Mouse (Mus musculus) Patski (cell line): ENCODE measurements around the gene Cdh23. TPM values are rescaled to one million over a fixed set of nuclear protein-coding genes. Genes with fewer than 3 reads are reported as not detected.

Experiments used
- ATAC-seq: fragments of 100-300 bp; one replicate; pipeline ENCODE4 v1.8.0; 2021
- CTCF ChIA-PET: fragments of 350-600 bp; sonication (Branson Sonifier 250); formaldehyde crosslinking; loops from one replicate; lab custom pipeline; 2022; ENCODE audit warnings: inconsistent platforms; lab: Charles Lee
- POLR2A ChIA-PET: fragments of 350-600 bp; sonication (Branson Sonifier 250); formaldehyde crosslinking; loops from one replicate; lab custom pipeline; 2022; ENCODE audit warnings: antibody characterized with exemption, inconsistent platforms; lab: Charles Lee
- DNase-seq: peaks from one replicate; pipeline ENCODE4 v3.0.0-alpha.2; 2011; ENCODE audit warnings: low read depth, low spot score
- H3K27me3 ChIP-seq: fragments of 371-371 bp; one replicate; pipeline ENCODE4 v1.5.1; 2021
- CTCF ChIP-seq: fragments of 100-300 bp; IDR thresholded peaks from one replicate; pipeline ENCODE4 v1.5.1; 2021
- in situ Hi-C: fragments of 300-500 bp; cut with MboI; formaldehyde crosslinking; loops from 3 replicates; pipeline ENCODE4 v1.11.1; 2018; ENCODE audit warnings: low pct_unique_long_range_greater_than_20kb, mixed read lengths
- polyA plus RNA-seq: library from polyadenylated mRNA; unstranded; gene quantifications from one replicate; pipeline ENCODE4 v1.2.3, GENCODE M21; 2021

The Cdh23 gene
- polyA plus RNA-seq, 1 experiment from 2014 or later, result 0.19 TPM

GRCm38 (mm10) chr10:60310629-60311028, 385.7 kb downstream of the Cdh23 start:
- H3K27me3 ChIP-seq, result no peaks in the 10 kb centered on the region
- in situ Hi-C loops, result loop anchor here (5.0 kb wide), 1 partner anchor 387 kb away; the partner anchor contains the start of gene Cdh23
- ChIA-PET CTCF (no interaction called here), POLR2A (no interaction called here)
- DNase-seq (no peak), ATAC-seq (no peak)
- no peak for TF ChIP-seq CTCF

- ChIA-PET POLR2A (interaction anchor here (0.6 kb wide), 2 partner anchors 455 to 1459 kb away, joined by 3 read pairs; no protein-coding TSS in a partner anchor), CTCF (interaction anchor here (0.6 to 1.6 kb wide), 17 partner anchors 9 to 456 kb away, joined by 3 to 8 read pairs (median 4); partner anchors contain the start of gene Slc29a3)
- in situ Hi-C loops, result loop anchor here (5.0 kb wide), 3 partner anchors 58 to 447 kb away; partner anchors contain the start of gene Slc29a3
- DNase-seq (peak; percentile 31), ATAC-seq (peak; percentile 61)
- no peaks in the 10 kb centered on the region for H3K27me3 ChIP-seq
- no peak for TF ChIP-seq CTCF
These were observed 391.2 kb downstream of the Cdh23 start for GRCm38 (mm10) chr10:60304854-60305628.

- no peak for TF ChIP-seq CTCF
- H3K27me3 ChIP-seq, result no peaks in the 10 kb centered on the region
- ChIA-PET CTCF (no interaction called here), POLR2A (no interaction called here)
- in situ Hi-C loops, result loop anchor here (5.0 kb wide), 1 partner anchor 56 kb away; no protein-coding TSS in a partner anchor
- no peak for DNase-seq
- ATAC-seq, result no peak
These were observed 392.9 kb downstream of the Cdh23 start for GRCm38 (mm10) chr10:60303419-60303818.

- CTCF ChIA-PET, result interaction anchor here (1.2 to 1.9 kb wide), 2 partner anchors 10 to 54 kb away, joined by 3 to 8 read pairs; no protein-coding TSS in a partner anchor
- DNase-seq (no peak), ATAC-seq (no peak)
- in situ Hi-C loops, result loop anchor here (5.0 kb wide), 1 partner anchor 52 kb away; no protein-coding TSS in a partner anchor
- POLR2A ChIA-PET, result no interaction called here
- H3K27me3 ChIP-seq, result no peaks in the 10 kb centered on the region
- TF ChIP-seq CTCF, result no peak
These were observed 396.7 kb downstream of the Cdh23 start for GRCm38 (mm10) chr10:60299636-60300035.

- CTCF ChIA-PET, result interaction anchor here (0.8 to 1.6 kb wide), 3 partner anchors 9 to 112 kb away, joined by 3 to 6 read pairs (median 3); no protein-coding TSS in a partner anchor
- POLR2A ChIA-PET, result interaction anchor here (0.7 kb wide), 1 partner anchor 1310 kb away, joined by 5 read pairs; no protein-coding TSS in a partner anchor
- DNase-seq, result no peak
- no peaks in the 10 kb centered on the region for H3K27me3 ChIP-seq
- no peak for ATAC-seq
- TF ChIP-seq CTCF, result no peak
- in situ Hi-C loops, result no loop called here
These were observed 400.3 kb downstream of the Cdh23 start for GRCm38 (mm10) chr10:60296027-60296426.

GRCm38 (mm10) chr10:60295356-60295755, 400.9 kb downstream of the Cdh23 start:
- ATAC-seq (no peak), DNase-seq (no peak)
- TF ChIP-seq CTCF, result no peak
- ChIA-PET POLR2A (interaction anchor here (0.5 to 1.8 kb wide), 2 partner anchors 11 to 77 kb away, joined by 3 to 4 read pairs; no protein-coding TSS in a partner anchor), CTCF (no interaction called here)
- in situ Hi-C loops, result no loop called here
- H3K27me3 ChIP-seq, result no peaks in the 10 kb centered on the region

GRCm38 (mm10) chr10:60294621-60295020, 401.7 kb downstream of the Cdh23 start:
- ATAC-seq (no peak), DNase-seq (no peak)
- H3K27me3 ChIP-seq, result no peaks in the 10 kb centered on the region
- CTCF ChIA-PET, result interaction anchor here (0.8 to 1.1 kb wide), 2 partner anchors 11 to 15 kb away, joined by 3 to 6 read pairs; no protein-coding TSS in a partner anchor
- no peak for TF ChIP-seq CTCF
- POLR2A ChIA-PET, result interaction anchor here (0.5 to 1.8 kb wide), 2 partner anchors 10 to 78 kb away, joined by 3 to 4 read pairs; no protein-coding TSS in a partner anchor
- in situ Hi-C loops, result no loop called here

- no peaks in the 10 kb centered on the region for H3K27me3 ChIP-seq
- ChIA-PET CTCF (no interaction called here), POLR2A (no interaction called here)
- DNase-seq, result no peak
- in situ Hi-C loops, result no loop called here
- no peak for TF ChIP-seq CTCF
- no peak for ATAC-seq
These were observed 404.1 kb downstream of the Cdh23 start for GRCm38 (mm10) chr10:60292209-60292608.

GRCm38 (mm10) chr10:60290739-60291110, 405.6 kb downstream of the Cdh23 start:
- in situ Hi-C loops, result no loop called here
- ChIA-PET CTCF (interaction anchor here (1.4 to 1.8 kb wide), 2 partner anchors 15 to 46 kb away, joined by 5 to 8 read pairs; no protein-coding TSS in a partner anchor), POLR2A (interaction anchor here (1.2 to 1.5 kb wide), 2 partner anchors 11 to 13 kb away, joined by 3 read pairs; partner anchors contain the start of gene Psap)
- no peak for ATAC-seq
- no peaks in the 10 kb centered on the region for H3K27me3 ChIP-seq
- no peak for DNase-seq
- TF ChIP-seq CTCF, result no peak

- DNase-seq, result no peak
- no peaks in the 10 kb centered on the region for H3K27me3 ChIP-seq
- ChIA-PET POLR2A (interaction anchor here (1.2 to 1.5 kb wide), 2 partner anchors 11 to 13 kb away, joined by 3 read pairs; partner anchors contain the start of gene Psap), CTCF (interaction anchor here (0.9 to 1.8 kb wide), 3 partner anchors 9 to 45 kb away, joined by 3 to 8 read pairs (median 5); no protein-coding TSS in a partner anchor)
- in situ Hi-C loops, result no loop called here
- no peak for TF ChIP-seq CTCF
- no peak for ATAC-seq
These were observed 406.1 kb downstream of the Cdh23 start for GRCm38 (mm10) chr10:60290026-60290738.
